Mouse (Mus musculus): ENCODE results near the gene Mul1. TPM values are rescaled to one million over a fixed set of nuclear protein-coding genes. Genes with fewer than 3 reads are reported as not detected.

Gene Mul1
- total RNA-seq, 4 experiments from 2014 or later: 72.0 to 84.5 (median 75.5) TPM

GRCm38 (mm10) chr4:138440062-138440461, 5.6 kb downstream of the Mul1 start:
- no peak for DNase-seq (ENCODE audit: low spot score)

- no peak for DNase-seq (ENCODE audit: low spot score)
These were observed 10.5 kb downstream of the Mul1 start for GRCm38 (mm10) chr4:138444941-138445340.

GRCm38 (mm10) chr4:138446981-138447380, 12.5 kb downstream of the Mul1 start:
- no peak for DNase-seq (ENCODE audit: low spot score)

- DNase-seq (ENCODE audit: low spot score): peak; percentile 89
These were observed 12.9 kb downstream of the Mul1 start for GRCm38 (mm10) chr4:138447387-138447786.

- no peak for DNase-seq (ENCODE audit: low spot score)
These were observed 13.5 kb downstream of the Mul1 start for GRCm38 (mm10) chr4:138447827-138448602.

GRCm38 (mm10) chr4:138448872-138449615, 14.6 kb downstream of the Mul1 start:
- no peak for DNase-seq (ENCODE audit: low spot score)

- no peak for DNase-seq (ENCODE audit: low spot score)
These were observed 15.3 kb downstream of the Mul1 start for GRCm38 (mm10) chr4:138449636-138450314.

- no peak for DNase-seq (ENCODE audit: low spot score)
These were observed 18.0 kb downstream of the Mul1 start for GRCm38 (mm10) chr4:138452306-138453096.

GRCm38 (mm10) chr4:138453097-138453752, 18.8 kb downstream of the Mul1 start:
- no peak for DNase-seq (ENCODE audit: low spot score)

- peak; percentile 78 for DNase-seq (ENCODE audit: low spot score)
These were observed 19.5 kb downstream of the Mul1 start, which contains the start of gene Camk2n1 for GRCm38 (mm10) chr4:138453753-138454570. Gene Camk2n1 (plus strand): TSS chr4:138454314.

- no peak for DNase-seq (ENCODE audit: low spot score)
These were observed 20.2 kb downstream of the Mul1 start for GRCm38 (mm10) chr4:138454571-138455140.

GRCm38 (mm10) chr4:138455141-138455955, 20.9 kb downstream of the Mul1 start:
- no peak for DNase-seq (ENCODE audit: low spot score)

- DNase-seq (ENCODE audit: low spot score): no peak
These were observed 21.5 kb downstream of the Mul1 start for GRCm38 (mm10) chr4:138455956-138456341.

GRCm38 (mm10) chr4:138456536-138456935, 22.1 kb downstream of the Mul1 start:
- no peak for DNase-seq (ENCODE audit: low spot score)

- DNase-seq (ENCODE audit: low spot score): no peak
These were observed 22.6 kb downstream of the Mul1 start for GRCm38 (mm10) chr4:138457091-138457490.

- DNase-seq (ENCODE audit: low spot score): no peak
These were observed 23.7 kb downstream of the Mul1 start for GRCm38 (mm10) chr4:138458171-138458570.

GRCm38 (mm10) chr4:138458735-138459440, 24.4 kb downstream of the Mul1 start:
- no peak for DNase-seq (ENCODE audit: low spot score)

- no peak for DNase-seq (ENCODE audit: low spot score)
These were observed 25.3 kb downstream of the Mul1 start for GRCm38 (mm10) chr4:138459775-138460174.
